Mouse (Mus musculus): ENCODE results near the gene Shisa6.

GRCm38 (mm10) chr11:66535866-66536265 lies 10.1 kb upstream of the Shisa6 start:
- TF ChIP-seq CTCF (IDR thresholded peaks at IDR 0.05; ENCODE audit: control insufficient read depth, insufficient read depth, low read length) (no peak), POLR2A (IDR thresholded peaks at IDR 0.05; ENCODE audit: borderline replicate concordance, control insufficient read depth, low read depth, low read length) (no peak)
